Mouse (Mus musculus) embryonic facial prominence, embryonic 13.5 days (tissue): ENCODE results near the gene Adap2. TPM values are rescaled to one million over a fixed set of nuclear protein-coding genes. Genes with fewer than 3 reads are reported as not detected.
A peak's percentile ranks its signal among the peaks of the same experiment; 100 is the strongest.
"Not testable (repeated sequence)": the region's sequence is repeated elsewhere in the genome, so short reads cannot be mapped to it uniquely, and the experiment has no call there.

Experiments used
- ATAC-seq: fragments of 200-750 bp; cut with Nextera tagmentation; 2 replicates; pipeline ENCODE4 v1.8.0; 2017; ENCODE audit warnings: low read depth; ENCODE audit not compliant: insufficient number of reproducible peaks, insufficient read depth, low FRiP score, low TSS enrichment
- H3K27ac ChIP-seq: fragments of 300-500 bp; sonication (generic); 2 replicates; pipeline ENCODE4 v1.5.1; 2015; ENCODE audit warnings: moderate library complexity, mild to moderate bottlenecking, inconsistent platforms
- H3K27me3 ChIP-seq: fragments of 300-500 bp; sonication (generic); 2 replicates; pipeline ENCODE4 v1.6.1; 2015; ENCODE audit warnings: mild to moderate bottlenecking, inconsistent platforms
- H3K36me3 ChIP-seq: fragments of 300-500 bp; sonication (generic); 2 replicates; pipeline ENCODE4 v1.6.1; 2015; ENCODE audit warnings: mild to moderate bottlenecking, inconsistent platforms
- H3K4me1 ChIP-seq: fragments of 300-500 bp; sonication (generic); 2 replicates; pipeline ENCODE4 v1.6.1; 2015; ENCODE audit warnings: inconsistent platforms
- H3K4me2 ChIP-seq: fragments of 300-500 bp; sonication (generic); 2 replicates; pipeline ENCODE4 v1.6.1; 2015; ENCODE audit warnings: moderate library complexity, mild to moderate bottlenecking, inconsistent platforms
- H3K4me3 ChIP-seq: fragments of 300-500 bp; sonication (generic); 2 replicates; pipeline ENCODE4 v1.5.1; 2015; ENCODE audit warnings: mild to moderate bottlenecking, inconsistent platforms
- H3K9ac ChIP-seq: fragments of 300-500 bp; sonication (generic); 2 replicates; pipeline ENCODE4 v1.6.1; 2015; ENCODE audit warnings: mild to moderate bottlenecking, inconsistent platforms
- H3K9me3 ChIP-seq: fragments of 300-500 bp; sonication (generic); 2 replicates; pipeline ENCODE4 v1.6.1; 2016; ENCODE audit warnings: inconsistent platforms
- WGBS: fragments of 180-500 bp; shearing (Covaris S2); methylation state at CpG from one replicate; pipeline ENCODE4 v1.1.7; 2015; ENCODE audit warnings: mixed read lengths; 5-methylcytosine and 5-hydroxymethylcytosine counted together
- polyA plus RNA-seq: library from polyadenylated mRNA; unstranded; fragments of >200 nt; fragmentation: Nextera tagmentation; extraction: Ambion mirVana; gene quantifications from 2 replicates; pipeline ENCODE4 v1.2.1, GENCODE M21; 2015

The Adap2 gene
- polyA plus RNA-seq, 1 experiment from 2014 or later = 0.74 TPM

- 75% methylated on average over 5 of the region's 5 CpGs for WGBS
- H3K27me3 ChIP-seq = no peaks in the 10 kb centered on the region
- peaks cover 5% of the 10 kb centered on the region; the same call in 1 of the 2 replicates for H3K4me1 ChIP-seq
- H3K4me2 ChIP-seq = no peak overlapping the region
- no peak overlapping the region for H3K4me3 ChIP-seq
- no peak for ATAC-seq
- H3K27ac ChIP-seq = no peak overlapping the region
- H3K9me3 ChIP-seq = no peaks in the 10 kb centered on the region
- no peak overlapping the region for H3K9ac ChIP-seq
- no peaks in the 10 kb centered on the region for H3K36me3 ChIP-seq
Observed at GRCm38 (mm10) chr11:80181021-80181749, 27.3 kb downstream of the Adap2 start.

- Histone ChIP-seq H3K4me2 (peak overlapping the region; percentile 78), H3K9ac (peak overlapping the region; percentile 84), H3K4me3 (peak overlapping the region; percentile 65), H3K27ac (peak overlapping the region; percentile 85; the same call in 1 of the 2 replicates)
- H3K36me3 ChIP-seq, ATAC-seq, H3K27me3 ChIP-seq, H3K9me3 ChIP-seq, H3K4me1 ChIP-seq: not testable (repeated sequence)
- 41% methylated on average over 12 of the region's 12 CpGs for WGBS
Observed at GRCm38 (mm10) chr11:80183054-80183704, 29.3 kb downstream of the Adap2 start.

GRCm38 (mm10) chr11:80183705-80184255 lies 29.9 kb downstream of the Adap2 start, which contains the start of gene Rnf135:
Rnf135 (plus strand) TSS chr11:80183851.
- peak within 1 kb of the TSS; percentile 65 for H3K4me3 ChIP-seq
- H3K27me3 ChIP-seq = no peaks in the 10 kb centered on the region
- H3K4me1 ChIP-seq = peaks cover 5% of the 10 kb centered on the region; the same call in 1 of the 2 replicates
- 1% methylated on average over 33 of the region's 33 CpGs for WGBS
- no peaks in the 10 kb centered on the region for H3K9me3 ChIP-seq
- peak within 1 kb of the TSS; percentile 85 for H3K27ac ChIP-seq
- peak within 1 kb of the TSS; percentile 84 for H3K9ac ChIP-seq
- no peaks in the 10 kb centered on the region for H3K36me3 ChIP-seq
- H3K4me2 ChIP-seq = peak within 1 kb of the TSS; percentile 78
- ATAC-seq = peak; percentile 56; the same call in 1 of the 2 replicates

- H3K27ac ChIP-seq = no peak overlapping the region
- peak overlapping the region; percentile 65 for H3K4me3 ChIP-seq
- no peaks in the 10 kb centered on the region for H3K36me3 ChIP-seq
- no peaks in the 10 kb centered on the region for H3K9me3 ChIP-seq
- peak overlapping the region; percentile 84; the same call in 1 of the 2 replicates for H3K9ac ChIP-seq
- peaks cover 5% of the 10 kb centered on the region; the same call in 1 of the 2 replicates for H3K4me1 ChIP-seq
- peak overlapping the region; percentile 78 for H3K4me2 ChIP-seq
- WGBS = 84% methylated on average over 6 of the region's 6 CpGs
- ATAC-seq = no peak
- H3K27me3 ChIP-seq = no peaks in the 10 kb centered on the region
Observed at GRCm38 (mm10) chr11:80184531-80185071, 30.7 kb downstream of the Adap2 start.

GRCm38 (mm10) chr11:80185441-80185976 lies 31.6 kb downstream of the Adap2 start:
- not testable (repeated sequence) for H3K9ac ChIP-seq, H3K4me3 ChIP-seq, ATAC-seq, H3K9me3 ChIP-seq, H3K36me3 ChIP-seq, H3K27me3 ChIP-seq, H3K4me2 ChIP-seq, H3K27ac ChIP-seq, H3K4me1 ChIP-seq
- WGBS = 59% methylated on average over 5 of the region's 5 CpGs

GRCm38 (mm10) chr11:80190280-80190679 lies 36.4 kb downstream of the Adap2 start:
- Histone ChIP-seq H3K4me3 (no peak overlapping the region), H3K9me3 (no peaks in the 10 kb centered on the region; the same call in 1 of the 2 replicates), H3K9ac (no peak overlapping the region), H3K4me2 (no peak overlapping the region), H3K27ac (no peak overlapping the region), H3K36me3 (peaks cover 8% of the 10 kb centered on the region), H3K27me3 (no peaks in the 10 kb centered on the region), H3K4me1 (no peaks in the 10 kb centered on the region)
- 61% methylated on average over 4 of the region's 4 CpGs for WGBS
- no peak for ATAC-seq

- no peaks in the 10 kb centered on the region for H3K27me3 ChIP-seq
- 69% methylated on average over 4 of the region's 4 CpGs for WGBS
- H3K9me3 ChIP-seq = no peaks in the 10 kb centered on the region; the same call in 1 of the 2 replicates
- H3K4me2 ChIP-seq = no peak overlapping the region
- H3K4me1 ChIP-seq = no peaks in the 10 kb centered on the region
- H3K4me3 ChIP-seq = no peak overlapping the region
- H3K36me3 ChIP-seq = peaks cover 8% of the 10 kb centered on the region
- H3K9ac ChIP-seq = no peak overlapping the region
- H3K27ac ChIP-seq = no peak overlapping the region
- no peak for ATAC-seq
Observed at GRCm38 (mm10) chr11:80193827-80194226, 39.9 kb downstream of the Adap2 start.

GRCm38 (mm10) chr11:80196351-80196750 lies 42.4 kb downstream of the Adap2 start:
- no peaks in the 10 kb centered on the region; the same call in 1 of the 2 replicates for H3K9me3 ChIP-seq
- no peak overlapping the region for H3K4me3 ChIP-seq
- H3K4me1 ChIP-seq = no peaks in the 10 kb centered on the region
- H3K9ac ChIP-seq = no peak overlapping the region
- H3K27me3 ChIP-seq = no peaks in the 10 kb centered on the region
- WGBS = 86% methylated on average over 7 of the region's 7 CpGs
- H3K27ac ChIP-seq = no peak overlapping the region
- ATAC-seq = no peak
- no peak overlapping the region for H3K4me2 ChIP-seq
- peaks cover 12% of the 10 kb centered on the region for H3K36me3 ChIP-seq

GRCm38 (mm10) chr11:80199316-80199715 lies 45.4 kb downstream of the Adap2 start:
- Histone ChIP-seq H3K27me3 (no peaks in the 10 kb centered on the region), H3K4me3 (no peak overlapping the region), H3K27ac (no peak overlapping the region), H3K4me2 (no peak overlapping the region), H3K9ac (no peak overlapping the region), H3K4me1 (no peaks in the 10 kb centered on the region), H3K9me3 (no peaks in the 10 kb centered on the region; the same call in 1 of the 2 replicates), H3K36me3 (peaks cover 8% of the 10 kb centered on the region)
- no peak for ATAC-seq
- 87% methylated on average over 3 of the region's 3 CpGs for WGBS

GRCm38 (mm10) chr11:80199773-80200172 lies 45.9 kb downstream of the Adap2 start:
- WGBS = 94% methylated on average over 2 of the region's 2 CpGs
- Histone ChIP-seq H3K9me3 (no peaks in the 10 kb centered on the region), H3K4me1 (no peaks in the 10 kb centered on the region), H3K27ac (no peak overlapping the region), H3K36me3 (peaks cover 4% of the 10 kb centered on the region; the same call in 1 of the 2 replicates), H3K9ac (no peak overlapping the region), H3K27me3 (no peaks in the 10 kb centered on the region), H3K4me3 (no peak overlapping the region), H3K4me2 (no peak overlapping the region)
- no peak for ATAC-seq

GRCm38 (mm10) chr11:80200326-80200725 lies 46.4 kb downstream of the Adap2 start:
- Histone ChIP-seq H3K4me1 (no peaks in the 10 kb centered on the region), H3K27me3 (no peaks in the 10 kb centered on the region), H3K4me2 (no peak overlapping the region), H3K9me3 (no peaks in the 10 kb centered on the region), H3K9ac (no peak overlapping the region), H3K4me3 (no peak overlapping the region), H3K36me3 (peaks cover 4% of the 10 kb centered on the region; the same call in 1 of the 2 replicates), H3K27ac (no peak overlapping the region)
- ATAC-seq = no peak
- WGBS = 75% methylated on average over 1 of the region's 1 CpGs
